Mouse (Mus musculus) heart, adult 2 months (tissue): Measurements from ENCODE around the gene Slc25a23.

Source experiments
- CTCF ChIP-seq: fragments of 200-600 bp; IDR thresholded peaks from 2 replicates; pipeline ENCODE4 v1.8.1; 2022; ENCODE audit warnings: antibody characterized with exemption, mild to moderate bottlenecking, moderate library complexity
- EP300 ChIP-seq: fragments of 200-500 bp; IDR thresholded peaks from 2 replicates; pipeline ENCODE4 v1.6.1; 2011; ENCODE audit warnings: low read depth, low read length, control low read depth; ENCODE audit not compliant: insufficient read depth
- POLR2A ChIP-seq: fragments of 200-500 bp; IDR thresholded peaks from 2 replicates; pipeline ENCODE4 v1.6.1; 2011; ENCODE audit warnings: mild to moderate bottlenecking, low read depth, low read length, control low read depth; ENCODE audit not compliant: insufficient read depth

DNA sequence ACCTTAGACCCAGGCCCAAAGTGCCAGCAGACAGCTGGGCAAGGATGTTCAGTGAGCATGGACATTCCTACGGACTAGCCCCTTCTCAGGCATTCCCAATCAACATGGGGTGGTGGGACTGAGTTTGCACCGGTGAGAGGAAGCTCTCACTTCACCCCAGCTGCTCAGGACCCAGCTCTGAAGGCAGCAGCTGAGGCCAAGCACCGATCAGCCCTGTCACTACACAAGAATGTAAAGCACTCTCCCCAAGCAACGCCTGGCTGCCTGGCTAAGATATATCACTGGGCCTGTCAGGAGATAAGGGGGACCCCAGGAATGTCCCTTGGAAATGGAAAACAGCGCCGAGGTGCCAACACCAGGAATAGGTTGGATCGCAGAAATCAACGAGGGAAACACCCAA, 58.4 kb downstream of the Slc25a23 start:
- TF ChIP-seq POLR2A: no peak
- TF ChIP-seq CTCF: no peak
- TF ChIP-seq EP300: no peak
